Mouse (Mus musculus) liver, adult (tissue): Measurements from ENCODE around the gene Pakap.

ENCODE experiments used
- GATA4 ChIP-seq: IDR thresholded peaks from 2 replicates; pipeline ENCODE4 v1.6.1; 2014; ENCODE audit warnings: mild to moderate bottlenecking, low read length; ENCODE audit not compliant: insufficient replicate concordance

Gene Pakap

GRCm38 (mm10) chr4:57567666-57568206 is at the start of gene Pakap:
TSS of gene Pakap (plus strand) at chr4:57568179.
- no peak for TF ChIP-seq GATA4

GRCm38 (mm10) chr4:57523456-57523855 is 44.5 kb upstream of the Pakap start:
- TF ChIP-seq GATA4, result no peak

- no peak for TF ChIP-seq GATA4
These were observed 43.5 kb upstream of the Pakap start for GRCm38 (mm10) chr4:57524461-57524860.

GRCm38 (mm10) chr4:57525221-57526011 is 42.6 kb upstream of the Pakap start:
- TF ChIP-seq GATA4, result peak; percentile 32; the same call in 1 of the 2 replicates

- no peak for TF ChIP-seq GATA4
These were observed 39.7 kb upstream of the Pakap start for GRCm38 (mm10) chr4:57528296-57528695.

GRCm38 (mm10) chr4:57533686-57534085 is 34.3 kb upstream of the Pakap start:
- no peak for TF ChIP-seq GATA4

- no peak for TF ChIP-seq GATA4
These were observed 33.7 kb upstream of the Pakap start for GRCm38 (mm10) chr4:57534232-57534631.

- TF ChIP-seq GATA4, result no peak
These were observed 32.9 kb upstream of the Pakap start for GRCm38 (mm10) chr4:57535087-57535486.

GRCm38 (mm10) chr4:57538029-57538688 is 29.8 kb upstream of the Pakap start:
- TF ChIP-seq GATA4, result no peak

GRCm38 (mm10) chr4:57543692-57544256 is 24.2 kb upstream of the Pakap start:
- TF ChIP-seq GATA4, result no peak

GRCm38 (mm10) chr4:57547785-57548184 is 20.2 kb upstream of the Pakap start:
- TF ChIP-seq GATA4, result no peak

GRCm38 (mm10) chr4:57550216-57550615 is 17.8 kb upstream of the Pakap start:
- no peak for TF ChIP-seq GATA4

GRCm38 (mm10) chr4:57557102-57557501 is 10.9 kb upstream of the Pakap start:
- TF ChIP-seq GATA4, result no peak

GRCm38 (mm10) chr4:57559438-57559837 is 8.5 kb upstream of the Pakap start:
- no peak for TF ChIP-seq GATA4

GRCm38 (mm10) chr4:57560010-57560409 is 8.0 kb upstream of the Pakap start:
- no peak for TF ChIP-seq GATA4

- no peak for TF ChIP-seq GATA4
These were observed 6.9 kb upstream of the Pakap start for GRCm38 (mm10) chr4:57561055-57561454.
